Mouse (Mus musculus) layer of hippocampus, adult 2 months (tissue): ENCODE results near the gene Sod3. TPM values are rescaled to one million over a fixed set of nuclear protein-coding genes. Genes with fewer than 3 reads are reported as not detected.
A peak's percentile ranks its signal among the peaks of the same experiment; 100 is the strongest.

ENCODE experiments used
- DNase-seq, 2 experiments: peaks; one replicate each; pipeline ENCODE4 v3.0.0; 2022; ENCODE audit warnings: low spot score in 2 of 2
- H3K27ac ChIP-seq: fragments of 200-600 bp; 2 replicates; pipeline ENCODE4 v1.8.1; 2022
- H3K4me3 ChIP-seq: fragments of 200-600 bp; 2 replicates; pipeline ENCODE4 v1.8.1; 2022; ENCODE audit warnings: mild to moderate bottlenecking
- CTCF ChIP-seq: fragments of 200-600 bp; conservative IDR thresholded peaks from 2 replicates; pipeline ENCODE4 v1.8.1; 2022; ENCODE audit warnings: antibody characterized with exemption, mild to moderate bottlenecking, moderate library complexity
- total RNA-seq, 2 experiments: library from RNA; stranded (reverse); gene quantifications; 2 replicates each; pipeline ENCODE4 v1.2.3; 2021

Sod3 gene
- total RNA-seq, 2 experiments from 2014 or later: 5.2 to 5.5 TPM

DNA sequence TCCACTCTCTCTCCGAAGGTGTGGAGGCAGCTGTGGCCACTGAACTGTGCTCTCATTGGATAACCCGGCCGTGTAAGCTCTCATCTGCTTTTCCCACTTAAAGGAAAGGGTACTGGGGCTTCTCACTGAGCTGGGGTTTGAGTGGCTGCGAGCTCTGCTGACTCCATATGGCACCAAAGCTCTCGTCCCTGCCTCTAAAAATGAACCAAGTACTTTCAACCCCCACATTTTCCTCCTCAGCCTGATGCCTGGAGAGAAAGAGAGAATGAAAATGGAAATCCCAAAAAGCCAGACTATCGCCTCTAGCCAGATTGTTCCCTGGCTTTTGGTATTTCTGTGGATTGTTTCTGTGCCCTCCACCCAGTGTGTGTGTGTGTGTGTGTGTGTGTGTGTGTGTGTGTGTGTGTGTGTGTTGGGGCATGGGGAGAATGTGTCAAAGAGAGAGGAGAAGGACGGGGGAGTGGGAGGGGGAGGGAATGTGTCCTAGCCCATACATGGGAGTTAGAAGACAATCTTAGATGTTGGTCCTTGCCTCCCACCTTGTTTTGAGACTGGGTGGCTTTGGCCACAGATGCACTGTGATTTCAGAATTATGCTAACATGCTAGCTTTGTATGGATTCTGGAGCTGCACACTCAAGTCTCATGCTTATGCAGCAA is 24.6 kb downstream of the Sod3 start:
- no peak for TF ChIP-seq CTCF
- peak in 1 of 2 experiments; percentile 41 for DNase-seq
- H3K27ac ChIP-seq: peak overlapping the region; percentile 69
- no peak overlapping the region for H3K4me3 ChIP-seq

DNA sequence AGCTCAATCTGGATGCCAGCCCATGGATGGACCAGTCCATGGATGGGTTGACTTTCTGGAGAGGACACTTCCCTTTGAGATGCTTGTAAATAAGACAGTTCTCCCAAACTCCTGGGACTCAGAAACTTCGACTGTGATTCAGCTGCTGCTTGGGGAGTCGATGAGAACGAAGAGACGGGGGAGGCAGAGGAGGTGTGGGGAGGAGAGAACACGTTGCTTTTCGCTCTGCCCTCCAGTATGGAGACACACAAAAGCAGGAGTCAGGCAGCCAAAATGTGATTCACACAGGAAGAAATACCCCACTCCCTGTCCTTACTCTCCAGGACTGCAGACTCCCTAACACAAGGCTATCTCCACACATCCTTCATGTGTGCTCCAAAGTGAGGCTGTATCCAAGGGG is 26.8 kb downstream of the Sod3 start:
- Histone ChIP-seq H3K27ac (no peak overlapping the region; the same call in 1 of the 2 replicates), H3K4me3 (no peak overlapping the region)
- no peak for TF ChIP-seq CTCF
- DNase-seq: no peak

DNA sequence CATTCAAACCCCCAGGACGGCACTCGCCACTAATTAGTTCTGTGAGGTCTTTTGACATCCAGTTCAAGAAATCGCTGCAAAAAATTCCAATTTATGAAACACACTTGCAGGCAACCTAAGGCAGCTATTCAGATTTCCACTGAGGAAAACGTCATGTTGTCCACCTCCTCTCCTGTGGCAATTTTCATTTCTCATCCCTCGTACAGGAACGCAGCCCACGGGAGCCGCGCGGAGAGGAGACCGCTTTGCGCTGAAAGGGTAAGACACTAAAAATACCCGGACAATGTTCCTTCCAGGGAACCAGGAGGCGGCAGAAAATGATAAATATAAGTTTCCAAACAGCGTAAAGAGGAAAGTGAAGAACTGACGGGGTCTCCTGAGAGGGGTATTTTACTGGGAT is 27.9 kb downstream of the Sod3 start:
- Histone ChIP-seq H3K27ac (peak overlapping the region; percentile 1; the same call in 1 of the 2 replicates), H3K4me3 (no peak overlapping the region)
- no peak for TF ChIP-seq CTCF
- no peak for DNase-seq

DNA sequence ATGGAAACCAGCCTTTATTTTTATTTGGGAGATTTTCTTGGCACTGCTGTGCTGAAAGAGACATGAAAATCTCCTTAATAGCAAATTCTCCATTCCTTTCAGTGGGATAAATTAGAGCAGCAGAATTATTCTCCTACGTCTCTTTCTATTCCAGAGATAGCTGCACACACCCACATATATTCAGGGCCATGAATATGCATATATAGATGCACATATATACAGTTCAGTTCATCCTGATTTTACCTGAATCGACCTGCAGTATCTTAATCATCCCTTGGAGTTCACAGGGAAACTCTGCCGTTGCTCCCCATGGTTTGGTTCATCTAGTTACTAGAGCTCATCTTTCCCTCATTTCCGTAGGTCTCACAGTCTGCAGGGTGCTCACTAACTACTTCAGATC is 30.2 kb downstream of the Sod3 start:
- TF ChIP-seq CTCF: no peak
- H3K27ac ChIP-seq: no peak overlapping the region; the same call in 1 of the 2 replicates
- DNase-seq: no peak
- H3K4me3 ChIP-seq: no peak overlapping the region

DNA sequence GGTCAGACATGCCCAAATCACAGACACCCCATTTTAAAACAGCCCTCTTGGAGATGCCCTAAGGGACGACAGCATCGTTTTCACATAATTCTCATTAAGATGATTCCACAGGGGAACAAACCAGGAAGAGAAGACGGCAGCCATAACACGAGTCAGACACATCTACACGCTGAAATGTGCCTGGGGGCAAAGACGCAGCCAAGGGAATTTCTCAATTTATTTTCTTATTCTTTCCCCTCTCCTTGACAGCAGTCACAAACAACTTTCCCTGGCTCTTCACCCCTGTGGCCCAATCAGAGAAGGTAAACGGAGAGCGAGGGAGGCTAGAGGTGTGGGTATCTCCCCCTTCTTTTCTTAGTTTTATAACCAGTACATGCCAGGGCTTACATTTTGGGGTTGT is 40.8 kb downstream of the Sod3 start:
- Histone ChIP-seq H3K4me3 (no peak overlapping the region), H3K27ac (no peak overlapping the region)
- TF ChIP-seq CTCF: no peak
- DNase-seq: no peak

DNA sequence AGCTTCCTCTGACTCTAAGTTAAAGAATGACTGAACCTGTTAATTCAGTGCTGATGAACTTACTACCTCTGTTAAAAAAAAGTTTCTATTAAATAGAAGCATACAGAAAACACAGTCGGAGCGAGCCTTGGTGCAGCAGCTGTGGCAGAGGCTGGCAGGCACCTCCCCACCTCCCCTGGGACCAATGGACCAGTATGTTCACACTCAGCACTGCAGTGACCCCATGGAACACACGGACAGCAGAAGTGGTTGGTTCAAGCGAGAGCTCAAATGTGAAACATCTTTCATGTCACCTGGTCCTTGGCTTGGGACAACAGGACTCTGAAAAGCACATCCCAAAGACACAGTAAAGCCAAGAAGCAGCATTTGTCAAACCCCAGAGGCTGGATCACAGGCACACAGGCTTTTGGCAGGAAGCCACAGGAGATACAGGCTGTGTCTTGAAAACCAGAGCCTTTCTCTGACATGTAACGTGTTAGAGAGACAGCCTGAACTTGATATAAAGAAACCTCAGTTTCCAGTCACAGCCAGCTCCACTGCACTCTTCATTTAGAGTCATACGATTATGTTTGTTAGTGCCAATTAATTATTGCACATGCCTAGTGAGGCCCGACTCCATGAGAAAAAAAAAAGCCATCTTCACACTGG is 45.2 kb downstream of the Sod3 start:
- no peak overlapping the region for H3K4me3 ChIP-seq
- no peak for TF ChIP-seq CTCF
- no peak overlapping the region for H3K27ac ChIP-seq
- no peak for DNase-seq

DNA sequence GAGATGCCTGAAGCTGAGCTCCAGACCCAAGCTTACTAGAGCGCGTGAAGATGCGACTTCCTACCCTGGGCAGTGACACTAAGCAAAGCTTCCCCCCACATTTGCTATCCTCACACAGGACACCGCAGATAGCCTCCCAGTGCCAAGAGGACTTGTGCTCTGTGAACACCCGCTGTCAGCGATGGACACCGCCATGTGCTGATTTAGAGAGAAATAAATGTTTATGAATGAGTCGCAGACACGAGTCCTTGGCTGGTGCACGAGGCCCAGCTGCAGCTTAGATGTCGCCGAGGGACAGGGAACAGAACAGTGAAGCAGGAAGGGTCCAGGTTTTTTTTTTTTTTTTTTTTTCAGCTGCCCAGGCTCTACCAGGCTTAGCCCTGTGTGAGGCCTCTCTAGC is 46.6 kb downstream of the Sod3 start:
- DNase-seq: no peak
- Histone ChIP-seq H3K4me3 (no peak overlapping the region), H3K27ac (no peak overlapping the region)
- no peak for TF ChIP-seq CTCF

DNA sequence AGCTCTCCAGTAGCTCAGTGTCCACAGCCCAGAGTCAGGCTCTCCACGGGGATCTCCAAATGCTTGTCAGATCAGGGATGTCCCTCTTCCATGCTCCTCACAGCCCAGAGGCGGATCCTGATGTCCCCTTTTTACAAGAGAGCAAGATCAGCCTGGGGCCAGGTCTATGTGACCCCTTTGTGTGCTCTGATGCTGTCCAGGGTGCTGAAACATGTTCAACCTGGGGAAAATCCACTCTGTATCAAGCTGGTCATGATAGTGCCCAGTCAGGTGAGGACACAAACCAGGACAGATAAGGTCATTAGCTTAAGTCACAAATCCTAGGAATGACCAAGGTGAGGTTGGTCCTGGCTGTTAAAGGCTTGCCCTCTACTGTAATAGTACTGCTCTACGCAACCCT is 48.0 kb downstream of the Sod3 start:
- Histone ChIP-seq H3K4me3 (no peak overlapping the region), H3K27ac (no peak overlapping the region)
- TF ChIP-seq CTCF: no peak
- DNase-seq: no peak

DNA sequence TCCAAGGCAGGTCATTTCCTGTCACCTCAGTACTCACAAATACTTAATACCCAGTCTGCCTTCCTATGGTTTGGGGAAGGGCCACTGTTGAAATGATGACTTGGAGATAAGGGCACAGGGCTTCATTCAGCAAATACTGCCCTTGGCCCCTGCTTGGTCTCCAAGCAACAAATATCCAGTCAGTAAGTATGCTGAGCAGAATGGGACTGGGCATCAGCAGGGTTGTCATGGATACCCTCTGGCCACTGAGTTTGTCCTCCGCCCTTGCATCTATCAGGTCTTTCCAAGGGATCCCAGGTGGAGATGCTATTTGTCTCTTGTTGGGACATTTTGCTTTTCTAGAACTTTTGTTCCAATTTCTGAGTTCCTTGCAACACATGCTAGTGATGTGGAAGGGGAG is 51.6 kb downstream of the Sod3 start:
- DNase-seq: no peak
- no peak for TF ChIP-seq CTCF
- Histone ChIP-seq H3K4me3 (no peak overlapping the region), H3K27ac (no peak overlapping the region)

DNA sequence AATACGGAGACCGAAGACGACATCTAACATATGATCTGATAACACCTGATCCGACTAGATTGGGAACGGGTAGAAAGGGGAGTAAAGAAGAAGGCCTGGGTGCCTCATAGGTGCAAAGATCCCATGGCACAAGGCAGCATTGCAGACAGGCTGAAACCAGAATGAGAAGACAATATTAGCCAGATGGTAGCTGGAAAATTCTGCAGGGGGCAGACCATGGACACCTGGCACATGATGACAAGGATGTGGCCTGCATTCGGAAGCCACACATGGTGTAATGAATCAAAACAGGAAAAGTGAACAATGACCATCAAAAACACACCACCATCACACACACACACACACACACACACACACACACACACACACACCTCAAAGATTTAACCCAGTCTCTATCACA is 52.3 kb downstream of the Sod3 start:
- Histone ChIP-seq H3K4me3 (no peak overlapping the region), H3K27ac (no peak overlapping the region)
- DNase-seq: no peak
- TF ChIP-seq CTCF: no peak

DNA sequence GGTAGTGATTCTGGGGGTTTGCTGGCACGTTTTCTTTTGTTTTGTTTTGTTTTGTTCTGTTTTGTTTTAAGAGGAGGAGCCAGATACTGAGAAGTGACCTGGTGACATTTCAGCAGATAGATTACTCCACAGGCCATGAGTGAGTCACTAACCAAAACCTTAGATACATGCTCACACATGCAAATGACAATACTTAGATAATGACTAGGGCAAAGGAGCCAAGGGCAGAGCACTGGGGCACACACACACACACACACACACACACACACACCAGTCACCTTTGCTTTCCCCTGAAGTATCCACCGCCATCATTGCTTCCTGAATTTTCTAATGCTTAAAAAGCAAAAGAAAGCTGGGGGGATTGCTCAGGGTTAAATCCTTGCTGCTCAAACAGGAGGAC is 52.9 kb downstream of the Sod3 start:
- H3K27ac ChIP-seq: no peak overlapping the region

More for the DNA sequence above, 52.9 kb downstream of the Sod3 start:
- no peak overlapping the region for H3K4me3 ChIP-seq
- DNase-seq: no peak
- TF ChIP-seq CTCF: no peak

Other genes with a start within 250 kb of the Sod3 start
- gene Dhx15, start 173.3 kb upstream of the Sod3 start, total RNA-seq: 100 to 1,000 TPM in 1 of 2 experiments, 10 to 100 TPM in 1; 96.1 to 101 TPM
- gene Ccdc149, start 107.7 kb downstream of the Sod3 start, total RNA-seq: 10 to 100 TPM; 67.8 to 69.8 TPM
- 10 to 100 TPM; 21.2 to 22.8 TPM for gene Lgi2, start 202.7 kb downstream of the Sod3 start, total RNA-seq